Mouse (Mus musculus) lung, postnatal 0 days (tissue): ENCODE data around the gene Tmem51.

ENCODE experiments used
- CTCF ChIP-seq: IDR thresholded peaks from 2 replicates; pipeline ENCODE4 v1.5.1; 2016; ENCODE audit warnings: antibody characterized with exemption, mild to moderate bottlenecking
- EP300 ChIP-seq: IDR thresholded peaks from 2 replicates; pipeline ENCODE4 v1.6.1; 2016; ENCODE audit warnings: antibody characterized with exemption, mild to moderate bottlenecking, control low read depth

DNA sequence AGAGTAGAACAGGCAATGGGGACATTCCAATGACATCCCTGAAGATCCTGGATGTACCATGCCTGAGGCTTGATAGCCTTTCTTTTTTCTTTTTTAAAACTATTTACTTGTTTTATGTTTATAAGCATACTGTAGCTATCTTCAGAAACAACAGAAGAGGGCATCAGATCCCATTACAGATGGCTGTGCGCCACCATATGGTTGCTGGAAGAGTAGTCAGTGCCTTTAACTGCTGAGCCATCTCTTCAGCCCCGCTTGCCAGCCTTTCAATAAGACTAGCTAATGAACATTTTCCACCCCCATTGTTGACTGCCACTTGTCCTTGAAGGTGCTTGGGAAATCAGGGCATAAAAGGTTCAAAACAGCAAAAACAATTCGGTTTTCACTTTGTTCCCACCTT is 100.4 kb downstream of the Tmem51 start:
- no peak for TF ChIP-seq EP300
- peak; percentile 48 for TF ChIP-seq CTCF
